In the genomic region with DNA sequence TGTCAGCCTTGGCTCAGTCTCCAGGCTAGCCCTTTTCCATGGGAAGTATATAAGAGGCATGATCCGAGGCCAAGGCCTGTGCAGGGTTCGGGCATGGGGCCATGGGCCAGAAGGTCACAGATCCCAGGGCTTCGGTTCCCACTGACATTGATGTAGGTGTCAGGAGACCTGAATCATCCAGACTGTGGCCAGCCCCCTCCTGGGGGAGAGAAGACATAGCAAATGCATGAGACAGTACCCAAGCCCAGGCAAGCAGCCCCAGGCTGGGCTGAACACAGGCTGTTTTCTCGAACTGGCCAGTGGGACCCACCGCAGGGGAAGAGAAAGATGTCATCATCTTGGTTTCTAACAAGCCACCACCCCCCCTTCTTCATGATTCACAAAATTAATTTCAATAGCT, we compare ENCODE assay signal across 19 mouse cellular contexts. TPM values are rescaled to one million over a fixed set of nuclear protein-coding genes. Genes with fewer than 3 reads are reported as not detected.
DNase-seq lines count a peak whose midpoint lies in the region; ATAC-seq and TF ChIP-seq lines count a peak whose summit lies in the region.
"Had no signal": no experiment of that assay in that cellular context is flagged by ENCODE, and none has a peak within 500 bp of the region (broad histone marks: within the 10 kb centered on the region; RNA-seq: fewer than 3 reads in every experiment).

No protein-coding gene starts in this region.

- 0 out of 2 replicates have a peak, but pooled peaks have one; percentile 12 for TF ChIP-seq CTCF in hindbrain, postnatal 0 days (IDR thresholded peaks at IDR 0.05; ENCODE audit: low read depth)

- no peak for DNase-seq in hindbrain, postnatal 0 days (ENCODE audit: low spot score)
- no peak for DNase-seq in hindbrain, embryonic 11.5 days (ENCODE audit: low spot score)
- peak; percentile 47 for DNase-seq in adrenal gland, adult 8-10 months
- DNase-seq in gastrocnemius, adult 18-20 months (ENCODE audit: low spot score): peak; percentile 59
- DNase-seq in skeletal muscle tissue, adult 2 months (ENCODE audit: low read depth, low spot score): peak; percentile 46
- DNase-seq in urinary bladder, postnatal 10 days (ENCODE audit: low spot score): no peak
- DNase-seq in embryo, embryonic 10 days (ENCODE audit: low spot score): no peak
- DNase-seq: cerebellum, adult 11-12 months; embryo, embryonic 11 days; thymus, postnatal 36 days had no signal

- no peak overlapping the region for H3K9ac ChIP-seq in hindbrain, postnatal 0 days (replicated peaks; ENCODE audit: low read length)
- H3K9ac ChIP-seq in hindbrain, embryonic 11.5 days (ENCODE audit: low read depth, low read length): no peak overlapping the region
- H3K9ac ChIP-seq: forebrain, embryonic 12.5 days; intestine, embryonic 15.5 days; liver, embryonic 12.5 days had no signal

- no peaks in the 10 kb centered on the region for H3K27me3 ChIP-seq in hindbrain, postnatal 0 days (ENCODE audit: insufficient read depth, low read length)
- no peaks in the 10 kb centered on the region for H3K27me3 ChIP-seq in hindbrain, embryonic 11.5 days (ENCODE audit: control insufficient read depth, insufficient read depth, low read length)
- H3K27me3 ChIP-seq: forebrain, embryonic 12.5 days; intestine, embryonic 15.5 days had no signal

- H3K36me3 ChIP-seq in hindbrain, postnatal 0 days (ENCODE audit: insufficient read depth, low read length): no peaks in the 10 kb centered on the region
- no peaks in the 10 kb centered on the region for H3K36me3 ChIP-seq in hindbrain, embryonic 11.5 days (ENCODE audit: control insufficient read depth, insufficient read depth, low read length)
- H3K36me3 ChIP-seq: forebrain, embryonic 12.5 days; intestine, embryonic 15.5 days; liver, embryonic 12.5 days had no signal

- H3K4me1 ChIP-seq in hindbrain, postnatal 0 days (ENCODE audit: insufficient read depth, low read length): no peaks in the 10 kb centered on the region
- H3K4me1 ChIP-seq in hindbrain, embryonic 11.5 days (replicated peaks; ENCODE audit: control insufficient read depth, insufficient read depth, low read length): no peaks in the 10 kb centered on the region
- H3K4me1 ChIP-seq: forebrain, embryonic 12.5 days had no signal

- H3K9me3 ChIP-seq in hindbrain, postnatal 0 days (ENCODE audit: low read length): no peaks in the 10 kb centered on the region
- H3K9me3 ChIP-seq in hindbrain, embryonic 11.5 days (ENCODE audit: control insufficient read depth, low read length): no peaks in the 10 kb centered on the region
- H3K9me3 ChIP-seq: forebrain, embryonic 12.5 days; intestine, embryonic 15.5 days; liver, embryonic 12.5 days had no signal

- no peak overlapping the region for H3K4me3 ChIP-seq in hindbrain, postnatal 0 days (ENCODE audit: low read length)
- H3K4me3 ChIP-seq in hindbrain, embryonic 11.5 days (ENCODE audit: low read depth, low read length): no peak overlapping the region
- H3K4me3 ChIP-seq: forebrain, embryonic 12.5 days; intestine, embryonic 15.5 days; liver, embryonic 12.5 days had no signal

- no peak overlapping the region for H3K4me2 ChIP-seq in hindbrain, postnatal 0 days (ENCODE audit: low read depth, low read length)
- no peak overlapping the region for H3K4me2 ChIP-seq in hindbrain, embryonic 11.5 days (replicated peaks; ENCODE audit: low read depth, low read length)
- H3K4me2 ChIP-seq: forebrain, embryonic 12.5 days; intestine, embryonic 15.5 days; liver, embryonic 12.5 days had no signal

- H3K27ac ChIP-seq in hindbrain, postnatal 0 days: no peak overlapping the region
- no peak overlapping the region for H3K27ac ChIP-seq in hindbrain, embryonic 11.5 days (ENCODE audit: low read depth, low read length)
- H3K27ac ChIP-seq: forebrain, embryonic 12.5 days; intestine, embryonic 15.5 days; liver, embryonic 12.5 days had no signal

- 56% methylated on average over 5 of the region's 5 CpGs for WGBS in hindbrain, postnatal 0 days
- WGBS in hindbrain, embryonic 11.5 days: 69% methylated on average over 5 of the region's 5 CpGs

- ATAC-seq in hindbrain, postnatal 0 days: no peak
- ATAC-seq in hindbrain, embryonic 11.5 days (ENCODE audit: low FRiP score): no peak
- ATAC-seq: intestine, embryonic 15.5 days; liver, embryonic 12.5 days had no signal

RNA-seq across cellular contexts. Expression of a gene that starts 33.9 kb away (rescaled TPM):
- not detected in 2 replicates for total RNA-seq in hindbrain, postnatal 0 days (2014; rRNA removed)
- not detected in 2 replicates for polyA plus RNA-seq in hindbrain, postnatal 0 days (2015; fragmentation: Nextera tagmentation; extraction: Ambion mirVana)
- polyA plus RNA-seq in hindbrain, embryonic 11.5 days (2014; fragmentation: Nextera tagmentation; extraction: Ambion mirVana): not detected in 2 replicates
- total RNA-seq in adrenal gland, adult 8-10 months (2022): not detected
- not detected for total RNA-seq in gastrocnemius, adult 18-20 months (2021)
- total RNA-seq: CH12.LX; heart, postnatal 36 days; left cerebral cortex, adult 8-10 months; megakaryocyte, adult 5-6 weeks had no signal
- polyA plus RNA-seq: forebrain, embryonic 12.5 days; intestine, embryonic 15.5 days; large intestine, adult 2 months; liver, embryonic 12.5 days; neural tube, embryonic 14.5 days had no signal

RNA-seq across cellular contexts. Expression of a gene that starts 42.7 kb away (rescaled TPM):
- total RNA-seq in hindbrain, postnatal 0 days (2014; rRNA removed): not detected in 2 replicates
- not detected in 2 replicates for polyA plus RNA-seq in hindbrain, postnatal 0 days (2015; fragmentation: Nextera tagmentation; extraction: Ambion mirVana)
- 3.1 and 4.1 TPM in 2 replicates for polyA plus RNA-seq in hindbrain, embryonic 11.5 days (2014; fragmentation: Nextera tagmentation; extraction: Ambion mirVana)
- total RNA-seq in adrenal gland, adult 8-10 months (2022): not detected
- not detected for total RNA-seq in gastrocnemius, adult 18-20 months (2021)
- total RNA-seq: CH12.LX; heart, postnatal 36 days; left cerebral cortex, adult 8-10 months had no signal

RNA-seq across cellular contexts. Expression of a gene that starts 59.6 kb away (rescaled TPM):
- 8.1 and 10.9 TPM in 2 replicates for total RNA-seq in hindbrain, postnatal 0 days (2014; rRNA removed)
- 8.5 and 11.0 TPM in 2 replicates for polyA plus RNA-seq in hindbrain, postnatal 0 days (2015; fragmentation: Nextera tagmentation; extraction: Ambion mirVana)
- polyA plus RNA-seq in hindbrain, embryonic 11.5 days (2014; fragmentation: Nextera tagmentation; extraction: Ambion mirVana): 8.3 and 8.6 TPM in 2 replicates
- total RNA-seq in adrenal gland, adult 8-10 months (2022): 10 to 100 TPM; 22.1 to 55.7 (median 44.6) TPM
- total RNA-seq in gastrocnemius, adult 18-20 months (2021): 1 to 10 TPM; 4.2 to 5.6 TPM

Comparison
In these comparisons a context has a peak if more than half of its experiments do, and no peak if none do; other contexts are left out.
1. DNase-seq: peak in adrenal gland, adult 8-10 months (single experiment), gastrocnemius, adult 18-20 months (single experiment) and skeletal muscle tissue, adult 2 months (single experiment); none in hindbrain, postnatal 0 days (single experiment), hindbrain, embryonic 11.5 days (single experiment), urinary bladder, postnatal 10 days (single experiment) and embryo, embryonic 10 days (single experiment).